Mouse (Mus musculus) heart, embryonic 16.5 days (tissue): Measurements from ENCODE around the gene Arid3b. TPM values are rescaled to one million over a fixed set of nuclear protein-coding genes. Genes with fewer than 3 reads are reported as not detected.

ENCODE experiments used
- ATAC-seq: fragments of 200-750 bp; cut with Nextera tagmentation; replicated peaks from 2 replicates; pipeline ENCODE4 v1.8.0; 2017; ENCODE audit warnings: moderate number of reproducible peaks; ENCODE audit not compliant: insufficient read depth, low FRiP score; ENCODE audit errors: extremely low read depth
- H3K27ac ChIP-seq: fragments of 300-500 bp; sonication (generic); 2 replicates; pipeline ENCODE4 v1.5.1; 2014; ENCODE audit warnings: mild to moderate bottlenecking, low read length, control low read depth, moderate library complexity
- H3K27me3 ChIP-seq: fragments of 300-500 bp; sonication (generic); 2 replicates; pipeline ENCODE4 v1.6.1; 2014; ENCODE audit warnings: low read length, mixed read lengths; ENCODE audit not compliant: control insufficient read depth, insufficient read depth
- H3K36me3 ChIP-seq: fragments of 300-500 bp; sonication (generic); 2 replicates; pipeline ENCODE4 v1.6.1; 2014; ENCODE audit not compliant: control insufficient read depth, insufficient read depth
- H3K4me1 ChIP-seq: fragments of 300-500 bp; sonication (generic); 2 replicates; pipeline ENCODE4 v1.6.1; 2014; ENCODE audit warnings: low read length, mixed read lengths; ENCODE audit not compliant: control insufficient read depth, insufficient read depth
- H3K4me2 ChIP-seq: fragments of 300-500 bp; sonication (generic); 2 replicates; pipeline ENCODE4 v1.6.1; 2014; ENCODE audit warnings: low read depth, mild to moderate bottlenecking, control low read depth, low read length
- H3K4me3 ChIP-seq: fragments of 300-500 bp; sonication (generic); 2 replicates; pipeline ENCODE4 v1.5.1; 2014; ENCODE audit warnings: mild to moderate bottlenecking, control low read depth, low read length
- H3K9ac ChIP-seq: fragments of 300-500 bp; sonication (generic); 2 replicates; pipeline ENCODE4 v1.6.1; 2014; ENCODE audit warnings: low read length, control low read depth
- H3K9me3 ChIP-seq: fragments of 300-500 bp; sonication (generic); replicated peaks from 2 replicates; pipeline ENCODE4 v1.6.1; 2016; ENCODE audit warnings: low read length; ENCODE audit not compliant: control insufficient read depth
- WGBS: fragments of 180-500 bp; shearing (Covaris S2); extraction: QIAGEN DNeasy Blood & Tissue Kit; methylation state at CpG from one replicate; pipeline ENCODE4 v1.1.7; 2014; 5-methylcytosine and 5-hydroxymethylcytosine counted together
- polyA plus RNA-seq: library from polyadenylated mRNA; unstranded; fragments of >200 nt; fragmentation: Nextera tagmentation; extraction: Ambion mirVana; gene quantifications from 2 replicates; pipeline ENCODE4 v1.2.1, GENCODE M21; 2015

Gene Arid3b
- polyA plus RNA-seq, 1 experiment from 2014 or later = 8.8 TPM

GRCm38 (mm10) chr9:57817220-57817667 lies 19.3 kb downstream of the Arid3b start:
- Histone ChIP-seq H3K36me3 (no peaks in the 10 kb centered on the region), H3K27me3 (no peaks in the 10 kb centered on the region), H3K4me3 (peak overlapping the region; percentile 17; the same call in 1 of the 2 replicates), H3K9ac (peak overlapping the region; percentile 34; the same call in 1 of the 2 replicates), H3K27ac (peak overlapping the region; percentile 89), H3K9me3 (no peaks in the 10 kb centered on the region), H3K4me1 (peaks cover 57% of the 10 kb centered on the region), H3K4me2 (peak overlapping the region; percentile 57)
- WGBS = 8% methylated on average over 6 of the region's 6 CpGs
- ATAC-seq = peak; percentile 87

GRCm38 (mm10) chr9:57814866-57815265 lies 21.7 kb downstream of the Arid3b start:
- 22% methylated on average over 3 of the region's 3 CpGs for WGBS
- Histone ChIP-seq H3K4me1 (peaks cover 65% of the 10 kb centered on the region), H3K4me2 (no peak overlapping the region), H3K27ac (no peak overlapping the region), H3K9me3 (no peaks in the 10 kb centered on the region), H3K9ac (no peak overlapping the region), H3K4me3 (no peak overlapping the region), H3K27me3 (no peaks in the 10 kb centered on the region), H3K36me3 (no peaks in the 10 kb centered on the region)
- no peak for ATAC-seq

GRCm38 (mm10) chr9:57814014-57814413 lies 22.6 kb downstream of the Arid3b start:
- no peak for ATAC-seq
- Histone ChIP-seq H3K9me3 (no peaks in the 10 kb centered on the region), H3K4me3 (no peak overlapping the region), H3K36me3 (no peaks in the 10 kb centered on the region), H3K27me3 (no peaks in the 10 kb centered on the region), H3K4me1 (peaks cover 65% of the 10 kb centered on the region), H3K4me2 (no peak overlapping the region), H3K27ac (peak overlapping the region; percentile 52), H3K9ac (no peak overlapping the region)
- WGBS = 57% methylated on average over 1 of the region's 1 CpGs

GRCm38 (mm10) chr9:57811793-57812733 lies 24.5 kb downstream of the Arid3b start:
- Histone ChIP-seq H3K4me3 (no peak overlapping the region), H3K9me3 (no peaks in the 10 kb centered on the region), H3K4me1 (peaks cover 54% of the 10 kb centered on the region), H3K4me2 (no peak overlapping the region), H3K27me3 (no peaks in the 10 kb centered on the region), H3K36me3 (no peaks in the 10 kb centered on the region), H3K27ac (no peak overlapping the region), H3K9ac (no peak overlapping the region)
- WGBS = 33% methylated on average over 8 of the region's 8 CpGs
- no peak for ATAC-seq

- Histone ChIP-seq H3K27me3 (no peaks in the 10 kb centered on the region), H3K9me3 (no peaks in the 10 kb centered on the region), H3K9ac (no peak overlapping the region), H3K27ac (no peak overlapping the region), H3K4me3 (no peak overlapping the region), H3K4me2 (no peak overlapping the region), H3K36me3 (no peaks in the 10 kb centered on the region), H3K4me1 (peaks cover 46% of the 10 kb centered on the region)
- no peak for ATAC-seq
- WGBS = 80% methylated on average over 3 of the region's 3 CpGs
Measured at GRCm38 (mm10) chr9:57810691-57811090, 25.9 kb downstream of the Arid3b start.

- H3K9ac ChIP-seq = no peak overlapping the region
- no peak overlapping the region for H3K4me3 ChIP-seq
- no peaks in the 10 kb centered on the region for H3K27me3 ChIP-seq
- 54% methylated on average over 5 of the region's 5 CpGs for WGBS
- H3K36me3 ChIP-seq = no peaks in the 10 kb centered on the region
- no peak for ATAC-seq
- H3K4me2 ChIP-seq = no peak overlapping the region
- no peak overlapping the region for H3K27ac ChIP-seq
- no peaks in the 10 kb centered on the region for H3K9me3 ChIP-seq
- H3K4me1 ChIP-seq = peaks cover 42% of the 10 kb centered on the region
Measured at GRCm38 (mm10) chr9:57808771-57809310, 27.8 kb downstream of the Arid3b start.

GRCm38 (mm10) chr9:57807174-57807651 lies 29.4 kb downstream of the Arid3b start:
- Histone ChIP-seq H3K4me3 (no peak overlapping the region), H3K4me1 (peaks cover 35% of the 10 kb centered on the region), H3K27me3 (no peaks in the 10 kb centered on the region), H3K4me2 (no peak overlapping the region), H3K36me3 (no peaks in the 10 kb centered on the region), H3K9ac (no peak overlapping the region), H3K27ac (no peak overlapping the region; the same call in 1 of the 2 replicates), H3K9me3 (no peaks in the 10 kb centered on the region)
- WGBS = 79% methylated on average over 4 of the region's 4 CpGs
- no peak for ATAC-seq

- no peak overlapping the region for H3K4me2 ChIP-seq
- H3K27me3 ChIP-seq = no peaks in the 10 kb centered on the region
- H3K27ac ChIP-seq = no peak overlapping the region
- H3K36me3 ChIP-seq = no peaks in the 10 kb centered on the region
- no peak overlapping the region for H3K4me3 ChIP-seq
- no peak overlapping the region for H3K9ac ChIP-seq
- ATAC-seq = no peak
- peaks cover 25% of the 10 kb centered on the region for H3K4me1 ChIP-seq
- WGBS = 29% methylated on average over 1 of the region's 1 CpGs
- H3K9me3 ChIP-seq = no peaks in the 10 kb centered on the region
Measured at GRCm38 (mm10) chr9:57806066-57806481, 30.5 kb downstream of the Arid3b start.
